Mouse (Mus musculus) monocyte, adult 2 months (primary cell): ENCODE measurements around the gene Rrp15.

ENCODE experiments used
- DNase-seq, 2 experiments: peaks; one replicate each; pipeline ENCODE4 v3.0.0; 2022; ENCODE audit warnings: low spot score in 2 of 2, low read depth in 1 of 2

Gene Rrp15

GRCm38 (mm10) chr1:186714980-186715896, 33.9 kb downstream of the Rrp15 start:
- no peak for DNase-seq

- DNase-seq, result no peak
Observed at GRCm38 (mm10) chr1:186714215-186714614, 34.9 kb downstream of the Rrp15 start.

- DNase-seq, result no peak
Observed at GRCm38 (mm10) chr1:186712802-186713471, 36.2 kb downstream of the Rrp15 start.

DNA sequence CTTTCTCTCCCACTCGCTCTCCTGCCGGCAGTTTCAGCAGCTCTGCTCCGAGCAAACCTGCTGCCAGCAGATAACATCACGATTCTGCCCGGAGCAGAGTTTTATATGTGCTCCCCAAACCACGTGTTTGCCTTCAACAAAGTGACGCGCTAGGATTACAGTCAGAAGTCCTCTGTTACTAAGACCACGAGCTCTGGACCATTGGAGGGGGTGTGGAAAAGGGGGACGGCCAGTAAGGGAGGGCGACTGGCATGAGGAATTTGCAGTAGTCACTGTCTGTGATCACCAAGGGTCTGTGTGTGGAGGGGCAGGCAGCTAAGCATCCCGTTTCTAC, 43.3 kb downstream of the Rrp15 start, which contains the start of gene Tgfb2:
Gene Tgfb2 (minus strand): TSS at position 75 of the 334 bp plus-strand sequence.
- no peak for DNase-seq

DNA sequence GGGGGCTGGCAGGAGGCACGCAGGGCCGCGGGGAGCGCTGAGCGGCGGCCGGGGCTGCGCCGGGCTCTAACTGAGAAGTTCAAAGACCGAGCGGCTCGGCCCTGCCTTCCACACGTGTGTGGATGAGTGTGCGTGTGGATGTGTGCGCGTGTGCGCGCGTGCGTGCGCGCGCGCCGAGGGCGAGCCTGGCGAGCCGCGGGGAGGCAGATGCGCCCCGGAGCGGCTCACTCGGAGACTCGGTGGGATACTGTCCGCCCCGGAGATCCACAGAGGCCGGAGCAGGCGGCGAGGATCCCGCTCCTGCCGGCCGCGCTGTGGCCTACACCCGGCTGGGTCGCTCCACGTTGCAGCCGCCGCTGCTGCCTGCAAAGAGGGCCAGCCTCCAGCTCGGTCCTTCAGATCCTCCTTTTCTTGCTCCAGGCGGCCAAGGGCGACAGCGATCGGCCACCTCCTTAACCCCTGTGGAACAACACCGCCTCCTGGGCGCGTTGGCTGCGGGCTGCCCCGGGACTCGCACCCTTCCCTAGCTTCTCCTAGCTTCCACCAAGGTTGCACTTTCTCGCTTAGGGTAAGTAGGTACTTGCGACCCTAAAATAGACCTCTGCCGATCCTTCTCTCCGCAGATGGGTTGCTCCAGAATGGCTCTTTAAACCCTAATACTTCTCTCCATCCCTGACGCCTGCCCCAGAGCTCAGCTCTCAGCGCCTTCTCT, 43.8 kb downstream of the Rrp15 start:
- no peak for DNase-seq

DNA sequence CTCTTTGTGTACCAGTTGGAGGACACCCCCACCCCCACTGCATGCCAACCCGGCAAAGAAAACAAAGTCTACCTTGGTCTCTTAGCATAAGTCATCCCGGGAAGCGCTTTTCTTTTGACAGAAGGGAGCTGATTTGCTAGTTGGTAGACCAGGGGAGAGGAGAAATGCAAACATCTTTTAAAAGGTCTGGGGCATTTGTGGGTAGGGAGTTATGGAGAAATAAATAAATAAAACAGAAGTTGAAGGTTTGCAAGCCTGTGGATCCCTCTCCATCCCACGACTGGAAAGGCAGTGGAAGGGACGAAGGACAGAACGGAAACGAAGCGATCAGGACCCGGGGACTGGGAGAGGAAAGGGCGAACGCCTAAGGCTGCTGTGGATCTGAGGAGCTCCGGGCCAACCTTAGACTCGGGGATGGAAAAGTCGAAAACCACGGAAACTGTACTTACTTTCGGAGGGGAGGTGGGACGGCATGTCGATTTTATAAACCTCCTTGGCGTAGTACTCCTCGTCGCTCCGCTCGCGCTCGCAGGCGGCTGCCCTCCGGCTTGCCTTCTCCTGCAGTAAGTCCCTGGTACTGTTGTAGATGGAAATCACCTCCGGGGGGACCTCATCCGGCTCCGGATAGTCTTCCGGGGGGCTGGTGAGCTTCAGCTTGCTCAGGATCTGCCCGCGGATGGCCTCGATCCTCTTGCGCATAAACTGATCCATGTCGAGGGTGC, 45.0 kb downstream of the Rrp15 start:
- no peak for DNase-seq

GRCm38 (mm10) chr1:186703256-186703979, 45.7 kb downstream of the Rrp15 start:
- no peak for DNase-seq

GRCm38 (mm10) chr1:186702391-186703255, 46.5 kb downstream of the Rrp15 start:
- DNase-seq, result no peak

DNA sequence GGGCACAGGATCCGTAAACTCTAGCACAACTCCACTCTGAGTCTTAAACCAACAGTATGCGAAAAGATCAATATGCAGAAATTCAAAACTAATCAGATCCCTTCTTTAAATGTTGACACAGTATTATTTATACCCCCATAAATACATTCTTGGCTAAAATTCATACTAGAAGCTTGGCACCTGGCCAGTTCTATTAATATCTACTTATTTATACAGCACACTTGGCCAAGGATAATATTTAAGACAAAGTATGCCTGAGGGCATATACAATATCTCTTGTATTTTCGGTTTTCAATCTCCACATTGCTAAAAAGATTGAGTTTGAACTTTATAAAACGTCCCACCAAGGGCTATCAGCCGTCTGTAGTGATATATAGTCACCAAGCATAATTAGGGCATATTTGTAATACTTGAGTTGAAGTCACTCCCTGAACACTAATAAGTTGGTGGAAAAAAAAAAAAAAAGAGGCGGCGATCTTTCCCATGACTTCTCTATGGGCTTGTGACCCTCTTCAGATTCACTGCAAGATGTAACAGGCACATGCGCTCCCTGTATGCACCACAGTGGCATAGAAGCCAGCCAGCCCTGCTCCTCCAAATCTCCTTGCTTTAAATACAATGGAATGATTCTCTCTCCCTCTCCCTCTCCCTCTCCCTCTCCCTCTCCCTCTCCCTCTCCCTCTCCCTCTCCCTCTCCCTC, 47.8 kb downstream of the Rrp15 start:
- DNase-seq, result no peak

DNA sequence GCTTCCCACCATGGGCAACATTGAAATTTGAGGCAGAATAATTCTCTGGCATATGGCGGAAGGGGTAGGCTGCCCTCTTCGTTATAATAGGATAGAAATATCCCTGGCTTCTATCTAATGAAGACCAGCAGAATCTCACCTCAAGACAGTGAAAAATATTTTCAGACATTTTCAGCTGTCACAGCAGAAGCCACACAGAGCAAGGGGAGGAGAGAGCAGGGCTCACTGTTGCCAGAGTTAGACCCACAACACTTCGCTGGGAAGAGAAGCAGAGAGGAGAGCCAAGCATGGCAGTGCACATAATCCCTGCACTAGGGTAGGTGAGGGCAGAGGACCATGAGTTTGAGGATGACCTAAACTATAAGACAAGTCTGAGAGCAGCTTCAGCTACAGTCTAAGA, 48.7 kb downstream of the Rrp15 start:
- no peak for DNase-seq

GRCm38 (mm10) chr1:186698583-186699338, 50.4 kb downstream of the Rrp15 start:
- no peak for DNase-seq

DNA sequence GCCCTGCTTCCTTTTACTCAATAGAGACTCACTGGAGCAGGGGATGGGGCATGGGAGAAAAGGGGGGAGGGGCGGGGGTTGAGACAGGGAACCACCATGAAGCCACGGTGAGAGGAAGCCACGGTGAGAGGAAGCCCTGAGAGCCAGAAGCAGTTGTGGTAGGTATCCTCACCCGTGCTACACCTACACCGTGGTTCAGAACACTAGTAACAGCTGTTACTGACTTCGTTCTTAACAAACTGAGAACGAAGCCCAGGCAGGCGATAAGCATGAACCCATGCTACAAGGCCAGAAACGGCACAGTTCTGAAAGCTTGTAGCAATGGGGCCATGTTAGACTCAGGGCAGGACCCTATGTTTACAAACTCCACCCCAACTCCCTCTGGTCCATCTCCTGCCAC, 52.9 kb downstream of the Rrp15 start:
- DNase-seq, result no peak

DNA sequence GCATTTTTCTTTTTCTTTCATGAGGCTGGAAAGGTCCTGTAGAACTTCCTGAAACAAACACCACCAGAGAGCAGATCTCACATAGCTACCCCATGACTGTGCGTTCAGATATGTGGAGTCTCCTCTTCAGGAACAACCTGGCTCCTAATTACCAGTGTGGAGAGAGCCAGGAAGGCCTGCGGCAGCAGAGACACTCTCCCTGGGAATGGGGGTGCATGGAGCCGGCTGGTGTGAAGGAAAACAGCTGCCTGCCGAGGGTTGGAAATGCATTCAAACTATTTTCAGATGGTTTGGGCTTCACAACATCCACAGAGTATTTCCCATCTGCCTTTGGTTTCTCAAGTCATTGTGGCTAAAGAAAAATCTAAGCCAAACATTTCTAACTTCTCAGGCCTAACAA, 53.8 kb downstream of the Rrp15 start:
- no peak for DNase-seq

- no peak for DNase-seq
Observed at GRCm38 (mm10) chr1:186692370-186692769, 56.8 kb downstream of the Rrp15 start.

DNA sequence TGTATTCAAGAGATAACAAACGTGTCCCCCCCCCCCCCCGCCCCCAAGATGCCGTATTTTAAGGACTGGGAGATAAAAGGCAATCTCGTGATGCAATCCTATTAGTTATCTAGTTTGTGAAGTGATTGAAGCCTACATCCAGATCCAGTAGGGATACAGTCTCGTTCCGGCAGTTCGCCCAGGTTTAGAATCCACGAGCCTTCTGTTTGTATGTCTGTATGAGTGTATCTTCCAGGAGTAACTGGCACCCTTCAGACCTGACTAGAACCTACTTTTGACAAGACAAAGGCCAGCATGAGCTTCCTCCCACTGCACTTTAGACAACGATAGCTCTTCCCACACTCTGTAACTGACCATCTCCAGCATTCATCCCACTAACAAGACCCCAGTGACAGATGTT, 57.5 kb downstream of the Rrp15 start:
- DNase-seq, result no peak

DNA sequence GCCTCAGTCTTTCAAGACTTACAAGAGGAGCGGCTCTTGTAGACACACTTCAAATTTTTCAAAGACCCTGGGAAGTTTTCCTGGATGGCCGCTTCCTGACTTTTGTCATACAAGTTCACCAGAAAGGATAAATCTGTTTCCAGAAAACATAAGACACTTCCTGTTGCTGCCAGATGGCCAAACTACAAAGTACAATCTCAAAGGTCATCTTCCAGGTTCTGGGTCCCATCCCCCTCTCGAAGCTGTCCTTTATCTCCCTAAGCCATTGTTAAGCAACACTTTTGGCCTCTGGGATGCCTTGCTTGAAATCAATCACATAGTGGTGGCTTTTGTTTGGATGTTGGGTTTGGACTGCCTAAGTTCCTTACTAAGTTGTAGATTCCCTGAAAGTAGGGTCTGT, 65.1 kb downstream of the Rrp15 start:
- DNase-seq, result no peak

DNA sequence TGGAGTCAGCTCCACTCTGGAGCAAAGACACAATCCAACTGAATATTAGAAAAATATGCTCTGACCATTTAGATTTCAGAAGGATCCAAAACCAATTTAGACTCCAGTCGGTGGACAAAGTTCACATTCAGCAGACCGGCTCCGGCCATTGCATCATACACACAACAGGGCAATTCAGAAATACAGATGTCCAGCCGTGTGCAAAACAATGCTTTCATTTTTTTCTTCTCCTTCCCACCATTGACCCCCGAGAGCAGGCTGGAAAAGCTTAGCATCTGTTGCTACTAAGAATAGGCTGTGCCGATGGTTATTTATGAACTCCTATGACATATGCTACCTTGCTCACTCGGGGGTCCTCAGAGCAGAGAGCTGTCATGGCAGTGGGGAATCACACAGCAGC, 66.6 kb downstream of the Rrp15 start:
- no peak for DNase-seq

DNA sequence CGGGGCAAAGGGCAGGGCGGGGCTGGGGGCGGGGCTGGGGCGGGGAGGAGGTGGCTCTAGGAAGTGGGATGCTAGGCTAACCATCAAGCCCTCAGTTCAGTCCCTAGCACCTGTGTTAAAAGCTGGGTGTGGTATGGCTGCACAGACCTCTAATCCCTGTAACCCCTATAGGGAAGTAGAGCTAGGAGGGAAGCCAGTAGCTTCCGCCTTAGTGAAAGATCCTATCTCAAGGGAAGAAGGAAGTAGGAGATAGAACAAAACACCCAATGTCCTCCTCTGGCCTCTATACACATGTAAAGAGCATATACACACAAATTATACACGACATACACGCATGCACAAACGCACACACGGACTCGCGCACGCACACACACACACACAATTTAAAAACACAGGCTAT, 71.5 kb downstream of the Rrp15 start:
- DNase-seq, result no peak
